Mouse (Mus musculus) lung, embryonic 15.5 days (tissue): ENCODE results near the gene Zmiz2. TPM values are rescaled to one million over a fixed set of nuclear protein-coding genes. Genes with fewer than 3 reads are reported as not detected.
"Not testable (repeated sequence)": the region's sequence is repeated elsewhere in the genome, so short reads cannot be mapped to it uniquely, and the experiment has no call there.

Experiments used
- ATAC-seq: fragments of 200-750 bp; cut with Nextera tagmentation; 2 replicates; pipeline ENCODE4 v1.8.0; 2017; ENCODE audit warnings: moderate number of reproducible peaks, borderline replicate concordance; ENCODE audit not compliant: low FRiP score, low TSS enrichment; ENCODE audit errors: extremely low read depth
- H3K27ac ChIP-seq: fragments of 300-500 bp; sonication (generic); 2 replicates; pipeline ENCODE4 v1.5.1; 2015; ENCODE audit warnings: moderate library complexity, mild to moderate bottlenecking, inconsistent platforms
- H3K27me3 ChIP-seq: fragments of 300-500 bp; sonication (generic); 2 replicates; pipeline ENCODE4 v1.6.1; 2015; ENCODE audit warnings: inconsistent platforms
- H3K36me3 ChIP-seq: fragments of 300-500 bp; sonication (generic); 2 replicates; pipeline ENCODE4 v1.6.1; 2015; ENCODE audit warnings: inconsistent platforms
- H3K4me1 ChIP-seq: fragments of 300-500 bp; sonication (generic); 2 replicates; pipeline ENCODE4 v1.6.1; 2015; ENCODE audit warnings: inconsistent platforms
- H3K4me2 ChIP-seq: fragments of 300-500 bp; sonication (generic); 2 replicates; pipeline ENCODE4 v1.6.1; 2015; ENCODE audit warnings: inconsistent platforms, mild to moderate bottlenecking, moderate library complexity
- H3K4me3 ChIP-seq: fragments of 300-500 bp; sonication (generic); 2 replicates; pipeline ENCODE4 v1.5.1; 2015; ENCODE audit warnings: mild to moderate bottlenecking, inconsistent platforms
- H3K9ac ChIP-seq: fragments of 300-500 bp; sonication (generic); 2 replicates; pipeline ENCODE4 v1.6.1; 2015; ENCODE audit warnings: inconsistent platforms
- H3K9me3 ChIP-seq: fragments of 300-500 bp; sonication (generic); 2 replicates; pipeline ENCODE4 v1.6.1; 2016; ENCODE audit warnings: inconsistent platforms
- WGBS: fragments of 180-500 bp; shearing (Covaris S2); methylation state at CpG from one replicate; pipeline ENCODE4 v1.1.7; 2015; 5-methylcytosine and 5-hydroxymethylcytosine counted together
- polyA plus RNA-seq: library from polyadenylated mRNA; unstranded; fragments of >200 nt; fragmentation: Nextera tagmentation; extraction: Ambion mirVana; gene quantifications from 2 replicates; pipeline ENCODE4 v1.2.1, GENCODE M21; 2015

Zmiz2 gene
- 10.7 and 10.9 TPM in 2 replicates for polyA plus RNA-seq

- Histone ChIP-seq H3K27ac (peak within 1 kb of the TSS; percentile 99), H3K4me2 (peak within 1 kb of the TSS; percentile 90)
- 7% methylated on average over 37 of the region's 60 CpGs for WGBS
These were observed at the start of gene Zmiz2 for GRCm38 (mm10) chr11:6388726-6389413. TSS of gene Zmiz2 (plus strand) at chr11:6389074.

GRCm38 (mm10) chr11:6345956-6346355, 42.9 kb upstream of the Zmiz2 start:
- Histone ChIP-seq H3K9ac (no peak overlapping the region), H3K36me3 (peaks cover 86% of the 10 kb centered on the region), H3K4me2 (no peak overlapping the region), H3K4me1 (no peaks in the 10 kb centered on the region), H3K27me3 (no peaks in the 10 kb centered on the region), H3K9me3 (no peaks in the 10 kb centered on the region), H3K4me3 (no peak overlapping the region), H3K27ac (no peak overlapping the region)
- WGBS: 86% methylated on average over 4 of the region's 4 CpGs
- no peak for ATAC-seq

More at GRCm38 (mm10) chr11:6388726-6389413, at the start of gene Zmiz2:
- peak; percentile 99 for ATAC-seq
- Histone ChIP-seq H3K9me3 (no peaks in the 10 kb centered on the region), H3K9ac (peak within 1 kb of the TSS; percentile 91), H3K4me1 (peaks cover 18% of the 10 kb centered on the region), H3K36me3 (peaks cover 3% of the 10 kb centered on the region; the same call in 1 of the 2 replicates), H3K27me3 (no peaks in the 10 kb centered on the region), H3K4me3 (peak within 1 kb of the TSS; percentile 86)

DNA sequence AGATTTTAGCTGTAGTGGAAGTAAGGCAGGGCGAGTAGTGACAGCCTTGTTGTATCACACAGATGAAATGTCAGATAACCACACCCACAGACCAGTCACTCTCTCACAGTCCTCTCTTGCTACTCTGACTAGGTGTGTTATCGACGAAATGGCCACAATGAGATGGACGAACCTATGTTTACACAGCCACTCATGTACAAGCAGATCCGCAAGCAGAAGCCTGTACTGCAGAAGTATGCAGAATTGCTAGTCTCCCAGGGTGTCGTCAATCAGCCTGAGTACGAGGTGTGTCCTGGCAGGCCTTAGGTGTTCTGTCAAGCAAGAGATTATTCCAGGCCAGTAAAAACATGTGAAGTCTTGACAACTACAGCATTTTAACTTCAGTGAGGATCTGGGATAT, 41.9 kb upstream of the Zmiz2 start:
- Histone ChIP-seq H3K9me3 (no peaks in the 10 kb centered on the region), H3K36me3 (peaks cover 82% of the 10 kb centered on the region), H3K27me3 (no peaks in the 10 kb centered on the region), H3K9ac (no peak overlapping the region), H3K4me3 (no peak overlapping the region), H3K4me1 (no peaks in the 10 kb centered on the region), H3K27ac (no peak overlapping the region), H3K4me2 (no peak overlapping the region)
- WGBS: 81% methylated on average over 7 of the region's 7 CpGs
- no peak for ATAC-seq

- no peak overlapping the region for H3K27ac ChIP-seq
- 86% methylated on average over 11 of the region's 11 CpGs for WGBS
- no peaks in the 10 kb centered on the region for H3K4me1 ChIP-seq
- H3K36me3 ChIP-seq: peaks cover 81% of the 10 kb centered on the region
- no peak overlapping the region for H3K4me2 ChIP-seq
- H3K27me3 ChIP-seq: no peaks in the 10 kb centered on the region
- no peak overlapping the region for H3K9ac ChIP-seq
- no peak for ATAC-seq
- no peak overlapping the region for H3K4me3 ChIP-seq
- no peaks in the 10 kb centered on the region for H3K9me3 ChIP-seq
These were observed 40.1 kb upstream of the Zmiz2 start for GRCm38 (mm10) chr11:6348681-6349200.

DNA sequence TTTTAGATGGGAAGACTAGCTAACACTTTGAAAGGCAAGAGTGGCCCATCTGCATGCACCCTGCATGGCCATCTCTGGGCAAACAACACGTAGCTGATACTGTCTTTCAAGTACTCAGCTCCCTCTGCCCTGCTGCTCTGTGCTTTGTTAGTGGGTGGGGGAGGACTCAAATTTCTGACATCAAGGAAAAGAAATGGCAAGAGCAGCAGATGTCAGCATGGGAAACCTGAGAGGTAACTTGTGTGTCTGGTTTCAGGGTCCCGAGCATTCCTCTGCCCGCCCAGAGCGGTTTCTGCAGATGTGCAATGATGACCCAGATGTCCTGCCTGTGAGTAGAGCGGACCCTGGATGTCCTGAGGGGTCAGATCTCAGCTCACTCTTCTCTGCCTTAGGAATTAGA, 39.3 kb upstream of the Zmiz2 start:
- no peak for ATAC-seq
- Histone ChIP-seq H3K27ac (no peak overlapping the region), H3K4me3 (no peak overlapping the region), H3K36me3 (peaks cover 80% of the 10 kb centered on the region), H3K9ac (no peak overlapping the region), H3K27me3 (no peaks in the 10 kb centered on the region), H3K4me2 (no peak overlapping the region), H3K9me3 (no peaks in the 10 kb centered on the region), H3K4me1 (no peaks in the 10 kb centered on the region)
- WGBS: 94% methylated on average over 5 of the region's 5 CpGs

DNA sequence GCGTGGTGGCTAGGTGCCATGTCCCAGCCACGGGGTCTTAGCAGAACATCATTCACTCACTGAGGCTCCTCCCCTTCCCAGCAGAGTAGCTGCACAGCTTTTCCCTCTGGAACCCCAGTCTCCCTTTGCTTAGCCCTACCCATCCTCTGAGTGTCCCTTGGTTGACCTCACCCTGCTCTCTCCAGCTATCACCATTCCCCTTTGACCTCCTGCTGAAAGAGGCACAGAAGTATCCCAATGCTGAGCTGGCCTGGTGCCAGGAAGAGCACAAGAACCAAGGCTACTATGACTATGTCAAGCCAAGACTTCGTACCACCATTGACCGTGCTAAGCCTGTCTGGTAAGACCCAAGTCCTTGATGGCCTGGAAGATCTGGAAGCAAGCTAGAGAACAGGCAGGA, 33.8 kb upstream of the Zmiz2 start:
- ATAC-seq: 0 out of 2 replicates have a peak, but pooled peaks have one; percentile 35
- WGBS: 84% methylated on average over 4 of the region's 4 CpGs

DNA sequence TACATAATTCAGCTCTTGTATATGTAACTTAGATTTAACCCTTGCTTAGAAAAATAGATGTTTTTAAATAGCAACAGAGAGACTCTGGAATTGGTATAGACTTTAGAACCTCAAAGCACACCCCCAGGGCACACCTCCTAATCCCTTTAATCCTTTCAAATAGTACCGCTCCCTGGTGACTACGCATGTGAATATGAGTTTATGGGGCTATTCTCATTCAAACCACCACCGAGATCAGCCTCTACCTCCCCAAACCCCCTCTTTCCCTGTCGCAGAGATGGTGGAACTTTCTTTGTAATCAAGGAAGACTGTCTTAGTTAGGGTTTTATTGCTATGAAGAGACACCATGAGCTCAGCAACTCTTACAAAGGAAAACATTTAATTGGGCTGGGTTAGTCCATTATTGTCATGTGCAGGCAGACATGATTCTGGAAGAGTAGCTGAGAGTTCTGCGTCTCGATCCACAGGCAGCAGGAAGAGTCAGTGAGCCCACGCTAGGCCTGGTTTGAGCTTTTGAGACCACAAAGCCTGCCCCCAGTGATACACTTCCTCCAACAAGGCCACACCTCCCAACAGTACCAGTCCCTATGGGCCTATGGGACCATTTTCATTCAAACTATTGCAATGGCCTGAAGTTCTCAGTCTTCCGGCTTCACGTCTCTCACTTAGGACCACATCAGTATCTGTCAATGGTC, 24.1 kb upstream of the Zmiz2 start:
- no peaks in the 10 kb centered on the region for H3K9me3 ChIP-seq
- no peak overlapping the region for H3K9ac ChIP-seq
- H3K4me2 ChIP-seq: no peak overlapping the region
- no peak for ATAC-seq
- H3K27me3 ChIP-seq: no peaks in the 10 kb centered on the region
- H3K4me1 ChIP-seq: no peaks in the 10 kb centered on the region
- H3K4me3 ChIP-seq: no peak overlapping the region
- H3K27ac ChIP-seq: no peak overlapping the region
- no peaks in the 10 kb centered on the region for H3K36me3 ChIP-seq
- WGBS: 89% methylated on average over 9 of the region's 9 CpGs

More for the DNA sequence above, 33.8 kb upstream of the Zmiz2 start:
- Histone ChIP-seq H3K4me3 (no peak overlapping the region), H3K36me3 (peaks cover 57% of the 10 kb centered on the region), H3K27me3 (no peaks in the 10 kb centered on the region), H3K27ac (no peak overlapping the region), H3K4me1 (no peaks in the 10 kb centered on the region), H3K4me2 (no peak overlapping the region), H3K9me3 (no peaks in the 10 kb centered on the region), H3K9ac (no peak overlapping the region)

GRCm38 (mm10) chr11:6365885-6366284, 23.0 kb upstream of the Zmiz2 start:
- Histone ChIP-seq H3K4me2 (no peak overlapping the region), H3K9ac (no peak overlapping the region), H3K27me3 (no peaks in the 10 kb centered on the region), H3K4me3 (no peak overlapping the region), H3K4me1 (no peaks in the 10 kb centered on the region), H3K9me3 (no peaks in the 10 kb centered on the region), H3K27ac (no peak overlapping the region), H3K36me3 (no peaks in the 10 kb centered on the region)
- 14% methylated on average over 11 of the region's 11 CpGs for WGBS
- peak; percentile 52; the same call in 1 of the 2 replicates for ATAC-seq

DNA sequence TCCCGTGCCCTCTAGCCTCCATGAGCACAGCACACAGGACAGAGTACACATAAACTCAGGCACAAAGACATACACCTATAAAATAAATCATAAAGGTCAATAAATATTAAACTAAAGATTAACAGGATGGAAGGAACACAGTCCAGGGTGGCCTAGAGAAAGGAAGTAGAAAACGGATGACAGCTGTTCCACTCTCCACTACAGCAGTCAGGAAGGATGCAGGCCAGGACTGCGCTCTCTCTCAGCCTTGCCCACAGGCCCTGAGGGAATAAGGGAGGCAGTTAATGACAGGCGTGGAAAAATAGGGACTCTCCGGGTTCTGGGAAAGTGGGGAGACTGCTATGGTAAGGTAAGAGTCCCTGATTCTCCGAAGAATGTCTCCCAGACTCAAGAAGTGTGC, 22.4 kb upstream of the Zmiz2 start:
- Histone ChIP-seq H3K36me3 (no peaks in the 10 kb centered on the region), H3K4me2 (no peak overlapping the region), H3K27me3 (no peaks in the 10 kb centered on the region), H3K9me3 (no peaks in the 10 kb centered on the region), H3K9ac (no peak overlapping the region), H3K4me3 (no peak overlapping the region), H3K27ac (no peak overlapping the region), H3K4me1 (no peaks in the 10 kb centered on the region)
- ATAC-seq: no peak
- WGBS: 73% methylated on average over 6 of the region's 6 CpGs

- no peaks in the 10 kb centered on the region for H3K9me3 ChIP-seq
- H3K4me3 ChIP-seq: no peak overlapping the region
- ATAC-seq: no peak
- no peak overlapping the region for H3K27ac ChIP-seq
- H3K9ac ChIP-seq: no peak overlapping the region
- no peaks in the 10 kb centered on the region for H3K4me1 ChIP-seq
- no peaks in the 10 kb centered on the region for H3K27me3 ChIP-seq
- WGBS: 57% methylated on average over 4 of the region's 4 CpGs
- no peaks in the 10 kb centered on the region for H3K36me3 ChIP-seq
- H3K4me2 ChIP-seq: no peak overlapping the region
These were observed 21.7 kb upstream of the Zmiz2 start for GRCm38 (mm10) chr11:6367156-6367555.

- H3K9me3 ChIP-seq, H3K4me3 ChIP-seq, H3K27me3 ChIP-seq, H3K4me2 ChIP-seq, H3K36me3 ChIP-seq, H3K4me1 ChIP-seq, H3K9ac ChIP-seq, ATAC-seq, H3K27ac ChIP-seq: not testable (repeated sequence)
- 79% methylated on average over 5 of the region's 5 CpGs for WGBS
These were observed 20.9 kb upstream of the Zmiz2 start for GRCm38 (mm10) chr11:6367986-6368385.
